Mouse (Mus musculus): ENCODE data around the gene Trim44. TPM values are rescaled to one million over a fixed set of nuclear protein-coding genes. Genes with fewer than 3 reads are reported as not detected.

Gene Trim44
- total RNA-seq, 2 experiments from 2014 or later: 151 to 162 TPM

DNA sequence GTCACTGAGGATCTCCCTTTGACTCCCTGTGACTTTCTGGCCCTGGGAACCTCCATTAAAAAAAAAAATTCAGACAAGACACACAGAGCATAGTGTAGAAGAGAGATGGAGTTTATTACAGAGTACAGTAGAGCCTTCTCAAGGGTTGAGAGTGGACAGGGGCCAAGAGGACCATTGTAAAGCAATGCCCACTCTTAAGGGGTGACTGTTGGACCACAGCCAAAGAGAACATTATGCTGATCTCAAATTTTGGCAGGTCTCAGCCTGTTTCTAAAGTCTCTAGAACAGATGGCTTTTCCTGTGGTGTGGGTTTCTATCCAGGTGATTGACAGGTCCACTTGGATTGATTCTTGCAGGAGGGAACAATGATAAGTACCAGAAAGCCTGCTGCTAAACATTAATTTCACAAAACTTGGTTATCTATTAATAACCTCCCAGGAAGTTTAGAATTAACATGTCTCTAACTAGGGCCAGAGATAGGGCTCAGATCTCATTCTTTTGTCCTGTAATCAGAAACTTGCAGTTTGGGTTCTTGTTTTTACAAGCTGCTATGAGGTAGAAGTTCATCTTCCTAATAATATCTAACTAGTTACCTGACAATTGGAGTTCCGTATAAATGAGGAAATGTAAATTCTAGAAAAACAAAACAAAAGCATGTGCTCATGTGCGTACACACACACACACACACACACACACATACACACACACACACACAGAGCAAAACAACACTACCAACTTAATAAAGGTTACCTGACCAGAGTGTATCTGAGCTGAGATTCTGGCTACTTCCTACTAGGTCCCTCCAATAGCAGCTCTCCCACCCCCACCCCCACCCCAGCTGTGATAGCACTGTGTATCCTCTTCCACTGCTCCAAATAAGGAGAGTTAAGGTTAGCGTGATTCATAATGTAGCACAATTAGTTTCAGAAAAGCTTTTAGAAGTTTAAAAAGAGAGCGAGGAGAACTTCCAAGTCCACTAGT is 1.0 kb downstream of the Trim44 start:
- no peak for DNase-seq (ENCODE audit: low spot score in 2 of 2)

GRCm38 (mm10) chr2:102403982-102404381 is 3.6 kb downstream of the Trim44 start:
- no peak for DNase-seq (ENCODE audit: low spot score in 2 of 2)

DNA sequence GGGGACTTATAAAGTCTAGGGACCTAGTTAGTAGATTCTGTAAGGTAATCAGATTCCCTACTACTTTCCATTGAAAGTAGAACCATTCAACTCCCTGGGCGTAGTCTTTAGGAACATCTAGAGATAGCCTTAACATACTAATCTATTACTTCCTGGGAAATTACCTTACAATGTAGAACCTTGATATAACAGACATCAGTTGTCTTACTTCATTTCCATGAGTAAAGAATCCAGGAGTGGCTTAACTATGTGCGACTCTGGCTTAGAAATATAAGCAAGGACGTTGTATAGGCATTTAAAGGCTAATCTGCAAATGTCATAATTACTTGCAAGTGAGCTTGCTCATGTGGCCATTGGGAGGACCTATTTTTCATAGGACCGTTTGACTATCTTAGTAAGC is 4.3 kb downstream of the Trim44 start:
- DNase-seq (ENCODE audit: low spot score in 2 of 2): no peak

DNA sequence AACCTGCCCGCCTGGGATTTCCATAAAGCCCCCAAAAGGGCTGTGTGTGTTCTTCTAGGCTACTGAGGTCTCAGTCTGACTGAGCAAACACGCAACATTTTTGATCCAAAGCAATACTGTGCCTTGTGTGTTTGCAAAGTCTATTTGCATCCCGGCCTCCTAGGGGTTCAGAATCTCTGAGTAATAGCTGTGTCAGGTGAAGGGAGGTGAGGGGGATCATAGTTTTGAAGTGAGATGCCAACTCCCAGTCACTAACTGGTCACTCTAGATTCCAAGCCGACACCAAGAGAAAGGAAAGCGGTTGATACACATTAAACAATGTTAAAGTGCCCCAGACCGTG is 6.3 kb downstream of the Trim44 start:
- no peak for DNase-seq (ENCODE audit: low spot score in 2 of 2)

GRCm38 (mm10) chr2:102400605-102401351 is 6.8 kb downstream of the Trim44 start:
- peak; percentile 85 to 92 for DNase-seq (ENCODE audit: low spot score in 2 of 2)

GRCm38 (mm10) chr2:102399864-102400604 is 7.6 kb downstream of the Trim44 start:
- DNase-seq (ENCODE audit: low spot score in 2 of 2): no peak

DNA sequence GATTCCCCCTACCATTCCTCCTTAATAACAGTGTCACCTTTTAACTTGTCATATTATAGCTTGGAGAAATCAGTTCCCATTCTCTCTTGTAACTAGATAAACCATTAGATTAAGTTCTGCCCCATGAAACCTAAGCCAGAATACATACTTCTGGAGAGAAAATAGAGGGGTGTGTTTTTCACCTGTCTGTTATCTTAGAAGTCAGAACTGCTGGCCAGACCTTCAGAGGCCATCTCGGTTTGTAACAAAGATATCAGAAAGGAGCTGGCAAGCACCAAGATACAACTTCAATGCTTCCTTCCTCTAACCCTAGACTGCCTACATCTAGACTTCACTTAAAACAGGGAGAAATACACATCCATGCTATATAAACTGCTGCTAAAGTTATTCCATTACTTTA is 11.1 kb downstream of the Trim44 start:
- DNase-seq (ENCODE audit: low spot score in 2 of 2): no peak

GRCm38 (mm10) chr2:102393457-102393856 is 14.2 kb downstream of the Trim44 start:
- DNase-seq (ENCODE audit: low spot score in 2 of 2): no peak

- DNase-seq (ENCODE audit: low spot score in 2 of 2): no peak
Observed at GRCm38 (mm10) chr2:102385328-102385902, 22.2 kb downstream of the Trim44 start.

- DNase-seq (ENCODE audit: low spot score in 2 of 2): no peak
Observed at GRCm38 (mm10) chr2:102384496-102384895, 23.1 kb downstream of the Trim44 start.

- no peak for DNase-seq (ENCODE audit: low spot score in 2 of 2)
Observed at GRCm38 (mm10) chr2:102384057-102384456, 23.6 kb downstream of the Trim44 start.

DNA sequence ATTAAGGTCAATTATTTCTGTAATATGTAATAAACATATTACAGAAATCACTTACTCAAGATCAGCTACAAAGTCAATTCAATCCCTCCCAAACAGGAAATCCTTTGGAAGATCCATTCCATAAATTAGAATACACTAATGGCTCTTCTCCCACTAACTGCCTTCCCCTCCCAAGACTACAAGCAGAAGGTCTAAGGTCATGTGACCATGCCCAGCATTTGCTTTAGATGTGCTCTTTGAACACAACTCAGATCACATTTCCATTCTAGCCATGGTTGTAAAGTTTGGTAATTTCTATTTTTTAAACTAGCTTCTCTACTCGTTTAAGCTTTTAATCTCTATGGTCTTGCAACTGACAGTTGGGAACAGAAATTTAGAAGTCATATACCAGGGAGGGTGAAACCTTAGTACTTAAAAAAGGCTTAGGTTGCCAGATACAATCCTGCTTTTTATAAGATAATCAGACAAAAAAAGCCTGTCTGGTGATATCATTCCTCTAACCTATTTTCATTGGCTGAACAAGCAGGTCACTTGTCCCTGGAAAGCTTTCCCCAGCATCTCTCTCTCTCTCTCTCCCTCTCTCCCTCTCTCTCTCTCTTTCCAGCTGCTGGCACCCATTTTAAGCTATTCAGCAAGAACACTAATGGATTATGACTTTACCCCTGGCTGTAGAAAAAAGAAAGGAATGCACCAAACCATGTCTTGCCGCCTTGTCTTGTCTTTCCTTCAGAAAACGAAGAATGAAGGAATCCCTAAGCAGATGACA is 24.4 kb downstream of the Trim44 start:
- no peak for DNase-seq (ENCODE audit: low spot score in 2 of 2)

GRCm38 (mm10) chr2:102382519-102382918 is 25.1 kb downstream of the Trim44 start:
- no peak for DNase-seq (ENCODE audit: low spot score in 2 of 2)

- DNase-seq (ENCODE audit: low spot score in 2 of 2): no peak
Observed at GRCm38 (mm10) chr2:102380581-102380980, 27.0 kb downstream of the Trim44 start.

GRCm38 (mm10) chr2:102378928-102379327 is 28.7 kb downstream of the Trim44 start:
- no peak for DNase-seq (ENCODE audit: low spot score in 2 of 2)

GRCm38 (mm10) chr2:102378381-102378780 is 29.2 kb downstream of the Trim44 start:
- no peak for DNase-seq (ENCODE audit: low spot score in 2 of 2)

DNA sequence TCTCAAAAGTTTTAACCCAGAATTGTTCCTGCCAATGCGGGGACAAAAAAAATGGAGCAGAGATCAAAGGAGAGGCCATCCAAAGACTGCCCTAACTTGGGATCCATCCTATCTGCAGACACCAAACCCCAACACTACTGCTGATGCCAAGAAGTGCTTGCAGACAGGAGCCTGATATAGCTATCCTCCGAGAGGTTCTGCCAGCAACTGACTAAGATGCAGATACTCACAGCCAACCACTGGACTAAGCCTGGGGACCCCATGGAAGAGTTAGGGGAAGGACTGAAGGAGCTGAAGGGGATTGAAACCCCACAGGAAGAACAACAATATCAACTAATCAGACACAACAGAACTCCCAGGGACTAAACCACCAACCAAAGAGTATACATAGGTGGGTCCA is 30.3 kb downstream of the Trim44 start:
- DNase-seq (ENCODE audit: low spot score in 2 of 2): no peak

- no peak for DNase-seq (ENCODE audit: low spot score in 2 of 2)
Observed at GRCm38 (mm10) chr2:102373406-102374105, 34.1 kb downstream of the Trim44 start.

DNA sequence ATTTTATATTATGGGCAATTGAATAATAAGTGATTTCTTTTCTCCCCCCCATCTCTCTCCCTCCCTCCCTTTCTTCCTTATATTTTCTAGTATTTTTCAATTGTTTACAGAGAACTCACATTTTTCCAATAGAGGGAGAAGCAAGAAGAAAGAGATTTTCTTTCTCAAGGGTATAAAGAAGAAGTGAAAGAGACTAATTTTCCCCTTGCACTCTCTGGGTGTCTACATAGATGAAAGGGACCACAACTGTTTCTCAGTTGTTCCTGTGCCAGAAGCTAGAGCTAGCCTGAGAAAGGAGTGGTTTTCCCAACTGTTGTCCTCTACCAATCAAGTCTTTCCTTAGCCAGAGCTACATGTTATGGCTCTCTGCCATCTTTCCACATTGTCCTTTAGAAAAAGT is 34.9 kb downstream of the Trim44 start:
- DNase-seq (ENCODE audit: low spot score in 2 of 2): no peak

- no peak for DNase-seq (ENCODE audit: low spot score in 2 of 2)
Observed at GRCm38 (mm10) chr2:102371332-102371731, 36.3 kb downstream of the Trim44 start.

Measured in layer of hippocampus, postnatal 14 days (tissue).